Mouse (Mus musculus): ENCODE data around the gene Hist1h2ba. TPM values are rescaled to one million over a fixed set of nuclear protein-coding genes. Genes with fewer than 3 reads are reported as not detected.

Hist1h2ba gene
- polyA plus RNA-seq (2015; fragmentation: Nextera tagmentation; extraction: Ambion mirVana), result not detected in 2 replicates

DNA sequence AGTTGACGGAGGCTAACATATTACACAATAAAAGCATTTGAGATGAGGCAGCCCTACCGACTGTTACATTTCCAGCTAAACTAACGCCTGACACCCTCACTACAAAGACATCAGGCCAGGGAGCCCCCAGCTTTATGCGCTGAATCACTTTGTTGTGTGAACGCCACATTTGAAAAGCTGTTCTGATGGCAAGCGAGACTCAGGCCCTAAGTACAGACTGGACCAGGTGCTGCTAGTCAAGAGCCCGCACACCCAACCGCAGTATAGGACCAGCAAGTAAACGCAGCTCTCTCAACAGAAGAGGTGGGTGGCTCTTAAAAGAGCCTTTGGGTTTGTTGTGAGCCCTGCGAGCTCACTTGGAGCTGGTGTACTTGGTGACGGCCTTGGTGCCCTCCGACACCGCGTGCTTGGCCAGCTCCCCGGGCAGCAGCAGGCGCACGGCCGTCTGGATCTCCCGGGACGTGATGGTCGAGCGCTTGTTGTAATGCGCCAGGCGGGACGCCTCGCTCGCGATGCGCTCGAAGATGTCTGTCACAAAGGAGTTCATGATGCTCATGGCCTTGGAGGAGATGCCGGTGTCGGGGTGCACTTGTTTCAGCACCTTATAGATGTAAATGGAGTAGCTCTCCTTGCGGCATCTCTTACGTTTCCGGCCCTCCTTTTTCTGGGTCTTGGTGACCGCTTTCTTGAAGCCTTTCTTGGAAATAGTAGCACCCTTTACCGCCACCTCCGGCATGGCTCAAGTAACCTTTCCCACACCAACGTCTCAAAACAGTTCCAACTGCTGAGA, at the start of gene Hist1h2ba:
TSS of gene Hist1h2ba (minus strand) at position 736 of the 790 bp plus-strand sequence.
- no peaks in the 10 kb centered on the region for H3K9me3 ChIP-seq (replicated peaks)
- no peak for ATAC-seq (ENCODE audit: low FRiP score)
- H3K27ac ChIP-seq (replicated peaks), result no peak within 1 kb of the TSS
- H3K4me2 ChIP-seq, result no peak within 1 kb of the TSS
- no peak within 1 kb of the TSS for H3K4me3 ChIP-seq (replicated peaks)
- H3K27me3 ChIP-seq (replicated peaks), result no peaks in the 10 kb centered on the region
- no peaks in the 10 kb centered on the region for H3K4me1 ChIP-seq
- no peak within 1 kb of the TSS for H3K9ac ChIP-seq (replicated peaks)
- 95% methylated on average over 39 of the region's 39 CpGs for WGBS
- no peaks in the 10 kb centered on the region for H3K36me3 ChIP-seq

DNA sequence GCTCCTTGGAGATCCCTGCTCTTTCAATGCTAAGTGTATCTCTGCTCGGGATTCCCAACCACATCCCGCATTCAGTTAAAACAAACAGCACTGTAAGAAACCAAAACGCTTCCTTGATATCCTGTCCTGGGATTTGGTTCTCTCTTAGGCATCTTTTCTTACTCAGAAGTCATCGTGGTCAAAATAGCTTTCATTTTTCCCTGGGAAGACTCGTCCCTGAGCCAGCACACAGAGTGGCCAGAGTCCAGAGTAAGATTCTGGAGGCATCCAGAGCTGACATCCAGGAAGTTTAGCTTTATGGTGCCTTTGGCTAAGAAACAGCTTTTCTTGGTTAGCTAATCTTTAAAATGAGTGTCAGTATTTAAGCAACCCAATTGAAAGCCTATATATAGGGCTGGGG, 38.3 kb upstream of the Hist1h2ba start:
- no peak overlapping the region for H3K9ac ChIP-seq (replicated peaks)
- H3K4me1 ChIP-seq, result no peaks in the 10 kb centered on the region
- no peaks in the 10 kb centered on the region for H3K27me3 ChIP-seq (replicated peaks)
- ATAC-seq (ENCODE audit: low FRiP score), result no peak
- H3K9me3 ChIP-seq (replicated peaks), result no peaks in the 10 kb centered on the region
- WGBS, result 72% methylated on average over 5 of the region's 5 CpGs
- no peak overlapping the region for H3K27ac ChIP-seq (replicated peaks)
- H3K36me3 ChIP-seq, result no peaks in the 10 kb centered on the region
- no peak overlapping the region for H3K4me3 ChIP-seq (replicated peaks)
- H3K4me2 ChIP-seq, result no peak overlapping the region

DNA sequence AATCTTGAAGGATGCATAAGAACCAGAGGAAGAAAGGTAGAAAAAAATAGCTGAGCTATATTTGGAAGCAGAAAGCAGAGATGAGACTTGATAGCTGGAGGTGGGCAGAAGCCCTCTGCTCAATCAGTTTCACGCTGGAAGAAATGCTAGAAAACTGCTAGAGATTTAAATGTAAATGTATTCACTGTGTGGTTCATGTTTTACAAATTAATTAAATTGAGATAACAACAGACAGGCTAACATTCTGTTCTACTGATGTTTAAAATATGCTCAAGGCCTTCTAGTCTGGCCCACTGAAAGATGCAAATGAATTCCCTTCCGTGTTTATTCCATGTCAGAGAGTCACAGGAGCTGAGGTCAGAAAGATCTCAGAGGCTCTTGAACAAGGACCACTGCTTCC, 37.9 kb upstream of the Hist1h2ba start:
- Histone ChIP-seq H3K4me1 (no peaks in the 10 kb centered on the region), H3K4me3 (replicated peaks) (no peak overlapping the region), H3K36me3 (no peaks in the 10 kb centered on the region), H3K27me3 (replicated peaks) (no peaks in the 10 kb centered on the region), H3K9ac (replicated peaks) (no peak overlapping the region), H3K9me3 (replicated peaks) (no peaks in the 10 kb centered on the region), H3K4me2 (no peak overlapping the region), H3K27ac (replicated peaks) (no peak overlapping the region)
- 51% methylated on average over 2 of the region's 2 CpGs for WGBS
- ATAC-seq (ENCODE audit: low FRiP score), result no peak

DNA sequence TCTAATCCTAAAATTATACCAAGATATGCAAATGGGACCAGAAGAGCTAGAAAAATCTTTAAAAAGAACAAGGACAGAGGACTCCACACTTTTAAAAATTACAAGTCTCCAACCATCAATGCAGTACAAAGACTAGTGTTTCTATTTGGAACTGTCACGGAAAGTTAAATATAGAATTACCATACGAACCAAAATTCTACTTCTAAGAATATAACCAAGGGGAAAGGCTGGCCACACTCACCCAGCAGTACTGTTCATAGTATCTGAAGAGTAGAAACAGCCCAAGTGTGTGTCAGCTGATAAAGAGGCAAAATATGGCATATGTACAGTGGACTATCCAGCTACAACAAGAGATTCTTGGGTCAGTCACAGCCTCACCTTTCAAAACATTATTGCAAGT, 31.0 kb upstream of the Hist1h2ba start:
- H3K36me3 ChIP-seq, result no peaks in the 10 kb centered on the region
- WGBS, result 91% methylated on average over 2 of the region's 2 CpGs
- H3K9ac ChIP-seq (replicated peaks), result no peak overlapping the region
- H3K27ac ChIP-seq (replicated peaks), result no peak overlapping the region
- ATAC-seq (ENCODE audit: low FRiP score), result no peak
- H3K4me2 ChIP-seq, result no peak overlapping the region
- H3K27me3 ChIP-seq (replicated peaks), result no peaks in the 10 kb centered on the region
- no peak overlapping the region for H3K4me3 ChIP-seq (replicated peaks)
- no peaks in the 10 kb centered on the region for H3K4me1 ChIP-seq
- no peaks in the 10 kb centered on the region for H3K9me3 ChIP-seq (replicated peaks)

DNA sequence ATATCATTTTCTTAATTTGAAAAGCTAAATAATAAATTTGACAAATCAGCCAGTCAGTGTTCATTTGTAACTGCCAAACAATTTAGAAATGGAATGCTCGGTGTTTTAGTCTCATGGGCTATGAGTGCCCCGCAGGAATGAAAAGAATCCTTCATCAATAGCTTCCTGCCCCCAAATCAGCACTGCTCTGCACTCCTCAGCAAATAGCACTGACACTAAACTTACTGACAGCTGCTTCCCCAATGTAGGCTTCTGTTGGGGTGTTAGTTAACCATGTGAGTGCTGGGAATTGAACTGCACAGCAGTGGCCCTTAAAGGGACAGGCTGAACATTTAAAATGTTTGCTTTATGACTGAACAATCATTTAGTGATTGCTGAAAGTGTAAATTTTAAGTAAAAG, 25.8 kb upstream of the Hist1h2ba start:
- ATAC-seq (ENCODE audit: low FRiP score), result no peak
- Histone ChIP-seq H3K4me3 (replicated peaks) (no peak overlapping the region), H3K27me3 (replicated peaks) (no peaks in the 10 kb centered on the region), H3K4me2 (no peak overlapping the region), H3K9ac (replicated peaks) (no peak overlapping the region), H3K36me3 (no peaks in the 10 kb centered on the region), H3K4me1 (0 out of 2 replicates have a peak, but pooled peaks cover 2% of the 10 kb centered on the region), H3K9me3 (replicated peaks) (no peaks in the 10 kb centered on the region), H3K27ac (replicated peaks) (no peak overlapping the region)
- WGBS, result 23% methylated on average over 2 of the region's 2 CpGs

DNA sequence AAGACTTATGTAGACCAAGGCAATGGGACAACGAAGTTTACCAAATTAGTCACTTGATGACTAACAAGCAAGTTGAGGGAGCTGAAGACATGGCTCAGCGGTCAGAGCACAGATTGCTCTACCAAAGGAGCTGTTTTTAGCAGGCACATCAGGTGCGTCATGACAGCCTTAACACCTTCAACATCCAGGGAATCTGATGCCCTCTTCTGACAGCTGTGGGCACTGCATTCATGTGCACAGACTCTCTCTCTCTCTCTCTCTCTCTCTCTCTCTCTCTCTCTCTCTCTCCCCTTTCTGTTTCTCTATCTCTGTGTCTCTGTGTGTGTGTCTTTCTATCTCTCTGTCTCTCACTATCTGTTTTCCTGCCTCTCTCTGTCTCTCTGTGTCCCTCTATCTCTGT, 17.0 kb upstream of the Hist1h2ba start:
- H3K36me3 ChIP-seq, result no peaks in the 10 kb centered on the region
- H3K4me3 ChIP-seq (replicated peaks), result no peak overlapping the region
- H3K9me3 ChIP-seq (replicated peaks), result no peaks in the 10 kb centered on the region
- WGBS, result 74% methylated on average over 3 of the region's 3 CpGs
- H3K4me2 ChIP-seq, result no peak overlapping the region
- H3K27ac ChIP-seq (replicated peaks), result no peak overlapping the region
- no peak for ATAC-seq (ENCODE audit: low FRiP score)
- no peak overlapping the region for H3K9ac ChIP-seq (replicated peaks)
- no peaks in the 10 kb centered on the region for H3K27me3 ChIP-seq (replicated peaks)
- peaks cover 4% of the 10 kb centered on the region; the same call in 1 of the 2 replicates for H3K4me1 ChIP-seq

DNA sequence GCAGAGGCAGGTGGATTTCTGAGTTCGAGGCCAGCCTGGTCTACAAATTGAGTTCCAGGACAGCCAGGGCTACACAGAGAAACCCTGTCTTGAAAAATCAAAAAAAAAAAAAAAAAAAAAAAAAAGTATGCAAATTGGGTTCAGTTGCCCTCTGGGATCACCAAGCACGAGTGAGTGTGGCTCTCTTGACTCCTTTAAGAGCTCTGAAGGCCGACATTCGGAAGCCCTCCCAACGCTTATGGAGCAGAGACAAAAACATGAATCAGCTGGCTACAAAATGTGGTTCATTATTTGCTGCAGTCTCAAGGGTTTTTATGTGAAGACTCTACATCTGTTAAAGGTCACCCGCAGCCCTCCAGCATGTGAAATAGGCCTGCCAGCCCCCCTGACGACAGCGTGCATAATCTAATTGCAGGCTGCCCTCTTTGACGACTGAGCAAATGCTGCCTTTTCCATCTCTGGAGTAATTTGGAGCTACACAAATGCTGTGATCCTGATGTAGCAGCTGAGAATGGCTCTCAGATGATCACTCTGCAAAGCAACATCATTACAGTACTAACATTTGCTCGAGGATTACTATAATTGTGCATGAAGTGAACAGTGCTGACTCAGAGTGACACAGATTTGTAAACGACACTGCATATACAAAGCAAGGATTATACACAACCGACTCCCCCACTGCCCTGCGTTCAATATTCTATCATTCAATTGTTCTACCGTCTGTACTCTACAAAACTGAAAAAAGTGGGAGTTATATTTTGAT, 15.7 kb upstream of the Hist1h2ba start:
- Histone ChIP-seq H3K4me2 (no peak overlapping the region), H3K9me3 (replicated peaks) (no peaks in the 10 kb centered on the region), H3K4me1 (peaks cover 4% of the 10 kb centered on the region; the same call in 1 of the 2 replicates), H3K27me3 (replicated peaks) (no peaks in the 10 kb centered on the region), H3K4me3 (replicated peaks) (no peak overlapping the region), H3K36me3 (no peaks in the 10 kb centered on the region), H3K9ac (replicated peaks) (no peak overlapping the region), H3K27ac (replicated peaks) (peak overlapping the region; percentile 43; the same call in 1 of the 2 replicates)
- ATAC-seq (ENCODE audit: low FRiP score), result peak; percentile 81
- WGBS, result 29% methylated on average over 14 of the region's 14 CpGs

DNA sequence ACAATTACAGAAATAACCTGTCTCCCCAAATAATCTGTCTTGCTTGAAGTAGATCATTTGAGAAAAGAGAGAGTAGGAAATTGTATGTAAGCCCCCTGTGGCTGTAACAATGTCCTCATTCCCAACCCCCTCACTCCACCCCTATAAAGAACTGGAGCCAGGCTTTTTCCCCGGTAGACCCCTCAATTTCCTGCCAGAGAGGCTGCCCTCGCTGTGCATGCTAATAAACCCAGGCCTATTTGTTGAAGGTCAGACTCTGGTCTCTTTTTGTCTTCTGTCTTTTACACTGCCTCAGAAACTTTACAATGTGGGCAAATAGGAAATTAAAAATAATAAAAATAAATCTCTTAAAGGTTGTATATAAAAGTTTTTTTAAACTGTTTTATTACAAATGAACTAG, 12.3 kb upstream of the Hist1h2ba start:
- H3K27ac ChIP-seq (replicated peaks), result no peak overlapping the region
- H3K9ac ChIP-seq (replicated peaks), result no peak overlapping the region
- no peak overlapping the region for H3K4me3 ChIP-seq (replicated peaks)
- no peaks in the 10 kb centered on the region for H3K36me3 ChIP-seq
- no peak overlapping the region for H3K4me2 ChIP-seq
- H3K9me3 ChIP-seq (replicated peaks), result no peaks in the 10 kb centered on the region
- ATAC-seq (ENCODE audit: low FRiP score), result no peak
- H3K4me1 ChIP-seq, result peaks cover 4% of the 10 kb centered on the region; the same call in 1 of the 2 replicates
- WGBS, result 10% methylated on average over 2 of the region's 2 CpGs
- H3K27me3 ChIP-seq (replicated peaks), result no peaks in the 10 kb centered on the region

DNA sequence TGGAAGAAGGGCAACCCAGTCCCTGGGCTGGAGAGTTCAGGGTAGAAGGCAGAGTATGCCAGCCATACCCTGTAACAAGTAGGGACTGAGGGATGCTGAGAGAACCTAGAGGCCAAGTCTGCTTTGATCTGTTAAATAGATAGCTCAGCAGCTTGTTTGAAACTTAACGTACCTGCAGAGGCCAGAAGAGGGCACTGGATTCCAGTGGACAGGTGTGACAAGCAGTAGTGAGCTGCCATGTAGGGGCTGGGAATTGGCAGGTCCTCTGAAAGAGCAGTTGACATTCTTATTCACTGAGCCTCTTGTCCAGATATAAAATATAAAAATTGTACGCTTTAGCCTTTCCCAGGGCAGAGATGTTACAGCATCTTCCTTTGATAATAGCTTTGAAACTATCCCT, 8.9 kb upstream of the Hist1h2ba start:
- Histone ChIP-seq H3K27me3 (replicated peaks) (no peaks in the 10 kb centered on the region), H3K4me1 (no peaks in the 10 kb centered on the region), H3K9ac (replicated peaks) (no peak overlapping the region), H3K27ac (replicated peaks) (no peak overlapping the region), H3K4me3 (replicated peaks) (no peak overlapping the region), H3K4me2 (no peak overlapping the region), H3K36me3 (no peaks in the 10 kb centered on the region), H3K9me3 (replicated peaks) (no peaks in the 10 kb centered on the region)
- 61% methylated on average over 2 of the region's 2 CpGs for WGBS
- ATAC-seq (ENCODE audit: low FRiP score), result no peak; the same call in 1 of the 2 replicates

DNA sequence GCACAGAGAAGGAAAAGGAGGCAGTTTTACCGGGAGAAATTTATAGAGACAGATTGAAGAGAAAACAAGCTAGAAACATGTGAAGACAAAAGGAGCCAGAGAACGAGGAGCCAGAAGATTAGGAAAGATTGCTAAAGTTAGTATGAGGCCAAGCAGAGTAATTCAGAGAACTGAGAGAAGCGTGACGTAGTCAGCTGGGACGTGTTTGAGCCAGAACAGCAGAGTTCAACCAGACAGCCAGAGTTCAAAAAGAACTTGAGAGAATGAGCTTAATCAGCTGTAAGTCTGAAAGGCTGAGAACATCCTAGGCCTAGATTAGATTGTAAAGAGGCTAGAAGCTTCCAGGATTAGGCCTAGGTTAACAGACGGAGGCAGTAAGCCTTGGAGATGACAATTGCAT, 6.3 kb upstream of the Hist1h2ba start:
- no peak for ATAC-seq (ENCODE audit: low FRiP score)
- no peak overlapping the region for H3K9ac ChIP-seq (replicated peaks)
- H3K4me1 ChIP-seq, result no peaks in the 10 kb centered on the region
- no peaks in the 10 kb centered on the region for H3K27me3 ChIP-seq (replicated peaks)
- H3K36me3 ChIP-seq, result no peaks in the 10 kb centered on the region
- H3K27ac ChIP-seq (replicated peaks), result no peak overlapping the region
- H3K9me3 ChIP-seq (replicated peaks), result no peaks in the 10 kb centered on the region
- WGBS, result 54% methylated on average over 6 of the region's 6 CpGs
- no peak overlapping the region for H3K4me2 ChIP-seq
- no peak overlapping the region for H3K4me3 ChIP-seq (replicated peaks)

DNA sequence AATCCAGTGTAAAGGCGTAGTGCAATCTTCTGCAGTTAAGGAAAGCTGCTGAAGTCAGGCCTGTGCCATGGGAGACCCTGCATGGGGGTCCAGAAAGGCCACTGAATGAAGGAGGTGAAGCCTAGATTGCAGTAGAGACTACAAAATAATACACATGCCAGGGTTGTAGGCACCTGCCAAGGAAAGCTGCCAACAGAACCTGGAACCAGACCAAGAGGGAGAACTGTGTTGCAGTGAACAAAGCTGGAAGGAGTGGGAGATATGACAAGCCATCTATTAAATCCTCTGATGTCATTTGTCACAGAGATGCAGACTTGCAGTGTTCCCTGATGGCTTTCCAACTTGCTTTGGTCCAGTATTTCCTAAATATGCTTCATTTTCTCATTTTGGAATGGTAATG, 4.7 kb upstream of the Hist1h2ba start:
- ATAC-seq (ENCODE audit: low FRiP score), result no peak
- Histone ChIP-seq H3K9ac (replicated peaks) (no peak overlapping the region), H3K4me1 (no peaks in the 10 kb centered on the region), H3K4me2 (no peak overlapping the region), H3K27me3 (replicated peaks) (no peaks in the 10 kb centered on the region), H3K27ac (replicated peaks) (no peak overlapping the region), H3K9me3 (replicated peaks) (no peaks in the 10 kb centered on the region), H3K36me3 (no peaks in the 10 kb centered on the region), H3K4me3 (replicated peaks) (no peak overlapping the region)
- 93% methylated on average over 1 of the region's 1 CpGs for WGBS

DNA sequence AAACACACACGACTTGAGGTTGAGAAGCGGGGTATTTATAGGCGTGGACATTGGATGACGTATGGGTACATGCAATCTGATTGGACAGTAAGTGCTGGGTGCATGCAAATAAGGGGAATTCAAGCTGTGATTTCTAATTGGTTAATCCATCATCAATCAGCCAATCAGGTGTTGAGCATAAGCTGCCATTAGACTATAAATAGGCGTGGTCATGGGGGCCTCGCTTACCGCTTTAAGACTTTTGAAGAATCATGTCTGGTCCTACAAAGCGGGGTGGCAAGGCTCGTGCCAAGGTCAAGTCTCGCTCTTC, 210 bp upstream of the Hist1h2ba start, which contains the start of gene Hist1h2aa:
TSS of gene Hist1h2aa (plus strand) at position 252 of the 310 bp plus-strand sequence.
- Histone ChIP-seq H3K9ac (replicated peaks) (no peak within 1 kb of the TSS), H3K36me3 (no peaks in the 10 kb centered on the region), H3K4me3 (replicated peaks) (no peak within 1 kb of the TSS), H3K4me2 (no peak within 1 kb of the TSS), H3K27me3 (replicated peaks) (no peaks in the 10 kb centered on the region), H3K9me3 (replicated peaks) (no peaks in the 10 kb centered on the region), H3K4me1 (no peaks in the 10 kb centered on the region), H3K27ac (replicated peaks) (no peak within 1 kb of the TSS)
- no peak for ATAC-seq (ENCODE audit: low FRiP score)
- 95% methylated on average over 10 of the region's 10 CpGs for WGBS

All from neural tube, embryonic 15.5 days (tissue).